Mouse (Mus musculus) layer of hippocampus, postnatal 36 days (tissue): Measurements from ENCODE around the gene Glb1l. TPM values are rescaled to one million over a fixed set of nuclear protein-coding genes. Genes with fewer than 3 reads are reported as not detected.
"Not testable (repeated sequence)": the region's sequence is repeated elsewhere in the genome, so short reads cannot be mapped to it uniquely, and the experiment has no call there.

Experiments used
- DNase-seq, 2 experiments: peaks; one replicate each; pipeline ENCODE4 v3.0.0; 2022
- total RNA-seq, 2 experiments: library from RNA; stranded (reverse); gene quantifications; 2 replicates each; pipeline ENCODE4 v1.2.3; 2021

The Glb1l gene
- total RNA-seq, result 10 to 100 TPM; 13.0 to 19.1 TPM

DNA sequence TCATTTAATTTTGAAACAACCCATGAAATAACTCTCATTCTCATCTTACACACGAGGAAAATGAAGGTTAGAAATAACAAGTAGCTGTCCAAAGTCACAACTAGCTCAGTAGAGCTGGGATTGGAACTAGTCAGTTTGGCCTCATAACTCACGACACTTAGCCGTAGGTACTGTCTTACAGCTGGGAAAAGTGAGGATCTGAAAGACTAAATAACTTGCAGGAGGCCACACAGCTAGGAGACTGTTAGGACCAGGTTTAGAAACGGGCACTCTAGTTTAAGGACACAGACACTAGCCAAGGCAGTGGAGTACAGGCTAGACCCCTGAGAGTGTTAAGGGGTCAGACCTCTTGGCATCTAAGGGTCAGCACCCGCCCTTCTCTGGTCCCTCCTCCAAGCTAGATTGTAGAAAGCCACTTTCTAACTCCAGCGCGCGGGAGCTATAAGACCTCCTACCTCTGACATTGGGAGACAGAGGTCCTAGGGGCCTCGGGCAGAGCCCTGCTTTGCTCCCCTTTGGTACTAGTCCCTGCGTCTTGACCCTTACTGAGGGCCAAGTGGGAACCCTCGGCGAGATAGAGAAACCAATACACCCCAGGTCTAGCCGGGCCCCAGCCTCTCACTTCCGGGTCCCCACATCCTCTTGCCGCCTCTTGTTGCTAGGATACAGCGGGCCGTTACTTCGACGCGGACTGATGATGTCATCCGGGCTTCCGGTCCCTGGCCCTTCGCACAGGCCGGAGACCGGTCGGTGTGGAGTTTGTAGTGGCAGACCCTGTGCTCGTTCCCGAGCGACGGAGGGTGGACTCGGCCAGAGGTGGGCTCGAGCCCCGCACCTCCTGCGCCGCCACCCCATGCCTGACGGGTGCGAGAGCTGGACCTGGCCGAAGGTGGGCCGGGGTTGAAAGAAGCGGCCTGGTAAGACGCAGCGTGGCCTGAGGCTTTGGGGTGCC is at the start of gene Glb1l, which contains the start of gene Stk16:
TSS of gene Glb1l (minus strand) at position 678 of the 952 bp plus-strand sequence.
TSS of gene Stk16 (plus strand) at position 703 of the 952 bp plus-strand sequence.
- DNase-seq, result peak; percentile 95 to 96

DNA sequence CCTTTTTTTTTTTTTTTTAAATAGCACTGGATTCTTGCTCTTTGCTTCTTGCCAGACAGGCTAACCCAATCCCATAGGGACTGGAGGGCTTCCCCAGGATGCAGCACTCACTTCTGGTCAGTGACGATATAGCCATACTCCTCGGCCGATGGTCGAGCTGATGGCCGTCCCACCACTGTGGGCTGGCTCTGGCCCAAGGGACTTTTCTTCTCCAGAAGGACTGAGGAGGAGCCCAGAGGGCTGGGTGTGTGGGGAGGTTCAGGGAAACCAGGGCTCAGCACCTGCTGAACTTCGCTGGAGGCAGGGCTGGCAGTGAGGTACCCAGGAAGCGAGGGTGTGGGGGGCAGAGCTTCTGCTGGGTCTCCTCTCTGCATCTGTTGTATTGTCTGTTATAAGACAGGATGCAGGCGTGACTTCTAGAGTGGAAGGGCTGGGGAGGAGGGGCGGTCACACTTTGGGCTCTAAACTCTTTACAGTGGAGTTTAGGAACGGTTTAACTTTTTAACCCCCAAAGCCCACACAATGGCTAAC is 45.0 kb upstream of the Glb1l start:
- DNase-seq, result no peak

- no peak for DNase-seq
These were observed 44.0 kb upstream of the Glb1l start for GRCm38 (mm10) chr1:75254625-75255013.

DNA sequence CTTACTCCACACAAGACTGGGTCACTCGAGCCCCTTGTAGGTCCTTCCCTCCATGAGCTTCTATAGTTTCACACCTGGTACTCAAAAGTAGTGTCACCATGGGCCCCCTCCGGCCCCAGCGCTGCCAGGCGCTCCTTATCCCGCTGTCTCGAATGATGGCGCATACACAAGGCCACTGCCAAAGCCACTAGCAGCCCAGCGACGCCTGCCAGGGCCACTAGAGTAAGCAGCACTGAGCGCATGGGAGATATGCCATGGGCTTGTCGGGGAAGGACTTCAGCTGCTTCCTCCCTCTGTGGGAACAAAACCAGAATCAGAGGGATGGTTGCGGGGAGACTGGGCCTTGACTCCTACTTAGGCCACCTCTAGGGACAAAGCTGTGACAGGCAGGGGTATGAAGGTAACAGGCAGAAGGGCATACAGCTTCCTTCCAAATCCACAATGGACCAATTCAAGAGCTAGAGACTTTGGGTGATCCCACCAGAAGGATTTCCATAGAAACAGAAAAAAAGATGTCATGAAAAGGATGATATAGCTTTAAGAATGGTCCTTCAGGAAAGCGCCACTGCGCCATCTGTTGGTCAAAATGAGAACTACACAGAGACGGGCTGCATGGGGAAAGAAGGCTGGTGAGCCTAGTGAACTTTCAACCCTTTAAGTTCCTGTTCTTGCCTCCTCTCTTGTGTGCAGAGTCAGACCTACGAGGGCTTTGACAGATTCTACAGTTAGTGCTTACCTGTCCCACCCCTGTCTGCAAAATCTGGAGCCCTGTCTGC is 43.4 kb upstream of the Glb1l start:
- DNase-seq, result peak; percentile 79 to 85

- DNase-seq, result no peak
These were observed 42.4 kb upstream of the Glb1l start for GRCm38 (mm10) chr1:75253029-75253428.

GRCm38 (mm10) chr1:75252308-75252707 is 41.7 kb upstream of the Glb1l start:
- DNase-seq, result no peak

- peak in 1 of 2 experiments; percentile 71 for DNase-seq
These were observed 40.7 kb upstream of the Glb1l start for GRCm38 (mm10) chr1:75251112-75251970.

GRCm38 (mm10) chr1:75250498-75250897 is 39.9 kb upstream of the Glb1l start:
- no peak for DNase-seq

DNA sequence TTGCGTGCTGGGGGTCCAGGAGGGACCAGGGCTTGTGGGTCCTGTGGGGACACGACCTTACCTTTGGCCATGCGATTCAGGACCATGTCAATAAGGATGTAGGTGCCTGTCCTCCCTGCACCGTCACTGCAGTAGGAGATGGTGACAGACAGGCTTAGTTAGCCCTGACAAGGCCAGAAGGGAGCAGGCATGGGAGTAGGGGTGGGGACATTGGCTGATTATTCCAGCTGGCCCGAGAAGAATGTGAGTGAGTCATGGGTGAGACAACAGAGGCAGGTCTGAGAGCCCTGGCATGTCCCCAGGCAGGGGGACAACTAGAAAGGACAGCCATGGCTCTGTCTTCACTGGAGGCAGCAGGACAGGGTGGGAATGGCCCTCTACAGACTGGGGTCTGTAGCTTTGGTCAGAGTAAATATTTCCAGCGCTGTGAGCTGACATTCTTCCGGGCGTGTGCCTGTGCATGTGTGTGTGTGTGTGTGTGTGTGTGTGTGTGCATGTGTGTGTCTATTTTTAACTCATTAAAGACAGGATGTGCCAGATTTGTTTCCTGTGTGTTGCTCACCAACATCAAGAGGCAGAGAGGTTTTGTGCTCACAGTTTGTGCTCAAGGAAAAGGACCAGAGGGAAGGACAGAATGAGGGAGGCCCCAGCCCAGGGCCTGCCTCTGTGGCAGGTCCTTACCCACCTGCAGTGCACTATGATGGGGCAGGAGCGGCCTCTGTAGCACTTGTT is 37.6 kb upstream of the Glb1l start:
- DNase-seq, result no peak

- DNase-seq, result no peak
These were observed 36.7 kb upstream of the Glb1l start for GRCm38 (mm10) chr1:75247071-75247930.

GRCm38 (mm10) chr1:75244836-75245235 is 34.2 kb upstream of the Glb1l start:
- DNase-seq, result peak in 1 of 2 experiments; percentile 49

DNA sequence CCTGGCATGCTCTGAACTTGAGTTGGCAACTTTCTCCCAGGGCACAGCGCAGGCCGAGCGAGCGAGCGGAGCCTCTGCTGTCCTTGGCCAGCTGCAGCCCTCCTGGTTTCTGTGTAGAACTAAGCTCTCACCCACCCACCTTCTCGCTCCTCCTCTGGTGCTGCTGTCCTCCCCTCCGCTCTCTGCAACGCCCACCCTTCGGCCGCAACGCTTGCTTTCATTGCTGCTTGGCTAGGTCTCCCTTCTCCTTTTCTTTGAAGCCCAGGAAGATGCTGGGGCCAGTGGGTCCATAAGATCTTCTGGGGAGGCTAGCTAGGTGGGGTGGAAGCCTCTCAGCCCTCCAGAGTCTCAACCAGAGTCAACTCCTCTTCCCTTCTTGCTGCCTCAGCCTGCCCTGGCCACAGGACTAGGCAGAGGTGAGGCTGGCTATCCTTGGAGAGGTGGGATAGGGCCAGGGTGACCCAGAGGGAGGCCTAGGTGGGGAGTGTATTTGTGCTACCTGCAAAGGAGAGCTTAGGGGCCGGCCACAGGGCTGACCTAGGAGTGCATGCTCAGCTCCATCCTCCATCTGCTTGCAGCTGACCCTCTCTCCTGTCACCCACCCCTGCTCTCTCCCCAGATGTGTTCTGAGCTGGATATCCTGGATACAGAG is 33.7 kb upstream of the Glb1l start:
- DNase-seq, result no peak

DNA sequence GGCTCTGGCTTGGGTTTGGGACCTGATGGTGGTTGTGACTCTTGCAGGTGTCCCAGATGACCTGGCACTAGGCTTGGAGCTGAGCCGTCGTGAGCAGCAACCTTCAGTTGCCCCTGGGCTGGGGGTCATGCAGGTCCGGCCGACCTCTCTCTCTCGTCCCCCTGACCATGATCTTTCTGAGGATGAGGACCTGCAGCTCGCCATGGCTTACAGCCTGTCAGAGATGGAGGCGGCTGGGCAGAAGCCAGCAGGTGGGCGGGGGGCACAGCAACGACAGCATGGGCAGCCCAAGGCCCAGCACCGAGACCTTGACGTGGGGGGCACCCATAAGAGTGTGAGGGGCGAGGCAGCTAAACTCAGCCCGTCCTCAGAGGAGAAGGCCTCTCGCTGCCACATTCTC is 32.8 kb upstream of the Glb1l start:
- DNase-seq, result no peak

- DNase-seq, result no peak
These were observed 29.0 kb upstream of the Glb1l start for GRCm38 (mm10) chr1:75239591-75239990.

DNA sequence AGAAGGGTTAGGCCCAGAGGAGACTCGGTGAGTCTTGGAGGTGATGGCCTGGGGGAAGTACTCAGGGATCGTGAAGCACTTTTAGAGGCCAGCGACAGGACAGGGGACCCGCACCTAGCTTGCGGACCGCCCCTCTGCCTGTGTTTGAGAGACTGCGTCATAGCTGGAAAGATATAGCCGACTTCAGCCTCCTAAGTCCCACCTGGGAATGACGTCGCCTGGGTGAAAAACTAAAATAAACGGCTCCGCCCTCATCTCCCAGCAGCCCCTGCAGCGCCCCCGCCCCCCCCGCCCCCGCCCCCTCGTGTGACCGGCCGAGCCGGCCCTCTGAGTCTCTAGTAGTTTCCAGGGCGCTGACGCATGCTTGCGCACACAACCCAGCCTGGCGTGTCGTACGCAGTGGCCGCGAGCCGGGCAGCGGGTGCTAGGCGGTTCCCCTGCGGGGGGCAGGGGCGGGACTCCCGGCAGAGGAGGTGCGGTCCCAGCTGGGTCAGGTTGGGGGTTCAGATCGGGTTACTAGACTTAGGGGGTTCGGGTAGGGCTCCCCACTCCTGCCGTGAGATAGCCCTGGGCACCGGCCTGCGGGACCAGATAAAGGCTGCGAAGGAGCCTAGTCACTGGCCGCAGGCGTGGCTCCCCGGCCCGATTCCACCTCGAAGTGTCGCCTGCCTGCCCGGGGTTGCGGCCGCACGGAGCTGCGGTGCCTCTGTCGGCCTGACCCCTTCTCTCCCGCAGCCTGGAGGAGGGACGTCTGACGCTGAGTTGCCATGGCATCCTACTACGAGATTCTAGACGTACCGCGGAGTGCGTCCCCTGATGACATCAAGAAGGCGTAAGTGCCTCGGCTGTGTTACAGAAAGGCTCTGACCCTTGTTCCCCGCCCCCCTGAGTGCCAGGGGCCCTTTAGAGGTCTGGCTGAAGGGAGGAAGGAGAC is 25.8 kb upstream of the Glb1l start, which contains the start of gene Dnajb2:
TSS of gene Dnajb2 (plus strand) at position 290 of the 934 bp plus-strand sequence.
- DNase-seq, result peak; percentile 82 to 83

- DNase-seq, result peak in 1 of 2 experiments; percentile 71
These were observed 24.0 kb upstream of the Glb1l start for GRCm38 (mm10) chr1:75234606-75235005.

DNA sequence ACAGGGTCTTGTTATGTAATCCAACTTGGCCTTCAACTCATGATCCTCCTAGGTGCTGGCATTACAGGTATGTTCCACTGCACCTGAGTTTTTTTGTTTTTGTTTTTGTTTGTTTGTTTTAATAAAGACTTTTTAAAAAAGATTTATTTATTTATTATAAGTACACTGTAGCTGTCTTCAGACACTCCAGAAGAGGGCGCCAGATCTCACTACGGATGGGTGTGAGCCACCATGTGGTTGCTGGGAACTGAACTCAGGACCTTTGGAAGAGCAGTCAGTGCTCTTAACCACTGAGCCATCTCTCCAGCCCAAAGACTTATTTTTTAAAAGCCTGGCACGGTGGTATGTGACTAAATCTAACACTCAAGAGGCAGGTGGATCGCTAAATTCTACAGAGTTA is 21.9 kb upstream of the Glb1l start:
- DNase-seq, result not testable (repeated sequence)

DNA sequence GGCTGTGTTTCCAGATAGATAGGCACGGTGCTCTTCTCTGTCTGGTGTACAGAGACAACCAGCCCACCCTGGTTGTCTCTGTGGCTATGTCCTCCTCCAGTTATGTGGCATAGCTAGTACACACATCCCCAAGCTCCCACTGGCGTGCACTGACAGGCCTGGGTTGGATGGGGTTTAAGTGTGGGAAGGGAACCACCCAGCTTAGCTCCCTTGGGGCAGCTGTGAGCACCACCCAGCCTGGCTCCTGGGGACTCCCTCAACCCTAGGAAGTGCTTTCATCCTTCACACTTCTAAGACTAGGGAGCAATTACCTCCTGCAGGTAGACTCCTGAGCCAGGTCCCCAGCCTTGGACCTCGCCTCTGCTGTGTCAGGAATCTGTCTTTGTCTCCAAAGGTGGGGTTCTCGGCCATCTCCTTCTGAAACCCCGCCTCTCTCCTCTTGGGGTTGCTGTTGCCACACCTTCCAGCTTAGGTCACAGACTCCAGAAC is 21.1 kb upstream of the Glb1l start, which contains the start of gene A630095N17Rik:
TSS of gene A630095N17Rik (minus strand) at position 439 of the 489 bp plus-strand sequence.
- DNase-seq, result no peak
